25 mouse cellular contexts compared by ENCODE assay signal in genomic region chr2:5087667-5088066, GRCm38 (mm10). TPM values are rescaled to one million over a fixed set of nuclear protein-coding genes. Genes with fewer than 3 reads are reported as not detected.
DNase-seq lines count a peak whose midpoint lies in the region; ATAC-seq and TF ChIP-seq lines count a peak whose summit lies in the region.
"Had no signal": no experiment of that assay in that cellular context is flagged by ENCODE, and none has a peak within 500 bp of the region (broad histone marks: within the 10 kb centered on the region; RNA-seq: fewer than 3 reads in every experiment).

No protein-coding gene starts in this region.

- TF ChIP-seq CTCF in liver, postnatal 0 days (IDR thresholded peaks at IDR 0.05; ENCODE audit: low read depth) = no peak

- no peaks in the 10 kb centered on the region for H3K9me3 ChIP-seq in liver, postnatal 0 days (ENCODE audit: low read length)
- no peaks in the 10 kb centered on the region for H3K9me3 ChIP-seq in liver, embryonic 11.5 days (ENCODE audit: control insufficient read depth, low read length)
- H3K9me3 ChIP-seq: embryonic facial prominence, embryonic 12.5 days; embryonic facial prominence, embryonic 15.5 days; hindbrain, embryonic 12.5 days; hindbrain, embryonic 15.5 days had no signal

- no peak overlapping the region for H3K4me3 ChIP-seq in liver, postnatal 0 days (ENCODE audit: low read depth, low read length)
- no peak overlapping the region for H3K4me3 ChIP-seq in liver, embryonic 11.5 days (ENCODE audit: low read depth, low read length)
- H3K4me3 ChIP-seq in brown adipose tissue, adult 24 weeks (ENCODE audit: insufficient read depth, low read depth, low read length) = no peak overlapping the region
- H3K4me3 ChIP-seq: embryonic facial prominence, embryonic 12.5 days; embryonic facial prominence, embryonic 15.5 days; gastrocnemius, adult 2 months; hindbrain, embryonic 12.5 days; hindbrain, embryonic 15.5 days had no signal

- H3K27me3 ChIP-seq in liver, postnatal 0 days (ENCODE audit: insufficient read depth, low read length) = no peaks in the 10 kb centered on the region
- no peaks in the 10 kb centered on the region for H3K27me3 ChIP-seq in liver, embryonic 11.5 days (replicated peaks; ENCODE audit: control insufficient read depth, insufficient read depth, low read length)
- H3K27me3 ChIP-seq: embryonic facial prominence, embryonic 12.5 days; embryonic facial prominence, embryonic 15.5 days; hindbrain, embryonic 12.5 days; hindbrain, embryonic 15.5 days had no signal

- no peaks in the 10 kb centered on the region for H3K36me3 ChIP-seq in liver, postnatal 0 days (replicated peaks; ENCODE audit: insufficient read depth, low read length)
- H3K36me3 ChIP-seq in liver, embryonic 11.5 days (ENCODE audit: control insufficient read depth, insufficient read depth, low read length) = no peaks in the 10 kb centered on the region
- H3K36me3 ChIP-seq: embryonic facial prominence, embryonic 12.5 days; embryonic facial prominence, embryonic 15.5 days; hindbrain, embryonic 12.5 days; hindbrain, embryonic 15.5 days had no signal

- no peak overlapping the region for H3K27ac ChIP-seq in liver, postnatal 0 days (ENCODE audit: low read depth)
- H3K27ac ChIP-seq in liver, embryonic 11.5 days (ENCODE audit: low read depth, low read length) = no peak overlapping the region
- H3K27ac ChIP-seq in brown adipose tissue, adult 24 weeks (replicated peaks; ENCODE audit: low read depth, low read length) = peak overlapping the region; percentile 64
- H3K27ac ChIP-seq: embryonic facial prominence, embryonic 12.5 days; embryonic facial prominence, embryonic 15.5 days; gastrocnemius, adult 2 months; hindbrain, embryonic 12.5 days; hindbrain, embryonic 15.5 days had no signal

- DNase-seq in adrenal gland, postnatal 14 days = peak; percentile 13
- no peak for DNase-seq in adrenal gland, postnatal 4 days (ENCODE audit: low spot score in 2 of 2)
- DNase-seq in liver, postnatal 0 days = no peak
- DNase-seq in liver, embryonic 11.5 days (ENCODE audit: low spot score) = no peak
- no peak for DNase-seq in T-cell, adult 2 months (ENCODE audit: low spot score)
- DNase-seq: cerebellum, adult 11 months; cerebellum, adult 2 months; cerebellum, adult 9-11 months; cerebellum, postnatal 25 days; forebrain, postnatal 0 days; gastrocnemius, adult 2 months; gastrocnemius, postnatal 14 days; heart, adult 11 months had no signal

- H3K4me2 ChIP-seq in liver, postnatal 0 days (ENCODE audit: low read depth, low read length) = no peak overlapping the region
- no peak overlapping the region for H3K4me2 ChIP-seq in liver, embryonic 11.5 days
- H3K4me2 ChIP-seq: embryonic facial prominence, embryonic 12.5 days; embryonic facial prominence, embryonic 15.5 days; heart, embryonic 11.5 days; hindbrain, embryonic 12.5 days; hindbrain, embryonic 15.5 days had no signal

- no peaks in the 10 kb centered on the region for H3K4me1 ChIP-seq in liver, postnatal 0 days (ENCODE audit: insufficient read depth)
- no peaks in the 10 kb centered on the region for H3K4me1 ChIP-seq in liver, embryonic 11.5 days (replicated peaks; ENCODE audit: control insufficient read depth, insufficient read depth, low read length)
- H3K4me1 ChIP-seq in brown adipose tissue, adult 24 weeks (ENCODE audit: control insufficient read depth, insufficient read depth, insufficient read length, low read length) = no peaks in the 10 kb centered on the region
- H3K4me1 ChIP-seq: embryonic facial prominence, embryonic 12.5 days; embryonic facial prominence, embryonic 15.5 days; hindbrain, embryonic 12.5 days; hindbrain, embryonic 15.5 days had no signal

- H3K9ac ChIP-seq in liver, postnatal 0 days (replicated peaks) = no peak overlapping the region
- H3K9ac ChIP-seq in liver, embryonic 11.5 days (ENCODE audit: low read depth, low read length) = no peak overlapping the region
- H3K9ac ChIP-seq: embryonic facial prominence, embryonic 12.5 days; embryonic facial prominence, embryonic 15.5 days; forebrain, postnatal 0 days; hindbrain, embryonic 12.5 days; hindbrain, embryonic 15.5 days had no signal

- peak; percentile 53 for ATAC-seq in liver, postnatal 0 days
- ATAC-seq in liver, embryonic 11.5 days (replicated peaks; ENCODE audit: low FRiP score) = no peak
- ATAC-seq: activated CD4-positive, CD25-positive, alpha-beta regulatory T cell, adult 4 months; CD4-positive, CD25-positive, alpha-beta regulatory T cell, adult 4 months; forebrain, embryonic 14.5 days; forebrain, postnatal 0 days had no signal

- 73% methylated on average over 3 of the region's 3 CpGs for WGBS in liver, postnatal 0 days (ENCODE audit: insufficient replicate concordance)
- WGBS in liver, embryonic 11.5 days = 85% methylated on average over 3 of the region's 3 CpGs

- TF ChIP-seq EP300 in liver, postnatal 0 days (IDR thresholded peaks at IDR 0.05; ENCODE audit: low read depth) = no peak

RNA-seq across cellular contexts. Expression of gene Optn, which starts 23.8 kb away (rescaled TPM):
- 77.7 and 81.5 TPM in 2 replicates for total RNA-seq in adrenal gland, postnatal 14 days (2021)
- total RNA-seq in adrenal gland, postnatal 4 days (2021) = 10 to 100 TPM; 37.0 to 40.4 TPM
- 41.0 and 42.0 TPM in 2 replicates for polyA plus RNA-seq in liver, postnatal 0 days (2015; fragmentation: Nextera tagmentation; extraction: Ambion mirVana)
- polyA plus RNA-seq in liver, embryonic 11.5 days (2014; fragmentation: Nextera tagmentation; extraction: Ambion mirVana) = 18.7 and 21.8 TPM in 2 replicates
- polyA plus RNA-seq in brown adipose tissue, adult 24 weeks (2012; ENCODE audit: insufficient read depth, insufficient read length, missing spikeins) = 87.1 and 96.4 TPM in 2 replicates

RNA-seq across cellular contexts. Expression of gene Ccdc3, which starts 49.9 kb away (rescaled TPM):
- 20.6 and 23.0 TPM in 2 replicates for total RNA-seq in adrenal gland, postnatal 14 days (2021)
- total RNA-seq in adrenal gland, postnatal 4 days (2021) = 10 to 100 TPM; 11.0 to 12.8 TPM
- polyA plus RNA-seq in liver, postnatal 0 days (2015; fragmentation: Nextera tagmentation; extraction: Ambion mirVana) = 2.6 and 3.2 TPM in 2 replicates
- 21.7 and 22.5 TPM in 2 replicates for polyA plus RNA-seq in liver, embryonic 11.5 days (2014; fragmentation: Nextera tagmentation; extraction: Ambion mirVana)
- 66.9 and 95.9 TPM in 2 replicates for polyA plus RNA-seq in brown adipose tissue, adult 24 weeks (2012; ENCODE audit: insufficient read depth, insufficient read length, missing spikeins)
- total RNA-seq: common myeloid progenitor, adult 5-6 weeks; hematopoietic stem cell, adult 5-6 weeks; MEL had no signal
- polyA plus RNA-seq: activated CD4-positive, CD25-positive, alpha-beta regulatory T cell, adult 4 months; CD4-positive, CD25-positive, alpha-beta regulatory T cell, adult 4 months had no signal
